Mouse (Mus musculus) liver, embryonic 14.5 days (tissue): Measurements from ENCODE around the gene Cdh13.

Experiments used
- CTCF ChIP-seq: IDR thresholded peaks from 2 replicates; pipeline ENCODE4 v1.5.1; 2016; ENCODE audit warnings: antibody characterized with exemption, low read depth, control low read depth
- EP300 ChIP-seq: IDR thresholded peaks from 2 replicates; pipeline ENCODE4 v1.6.1; 2016; ENCODE audit warnings: antibody characterized with exemption, low read depth

DNA sequence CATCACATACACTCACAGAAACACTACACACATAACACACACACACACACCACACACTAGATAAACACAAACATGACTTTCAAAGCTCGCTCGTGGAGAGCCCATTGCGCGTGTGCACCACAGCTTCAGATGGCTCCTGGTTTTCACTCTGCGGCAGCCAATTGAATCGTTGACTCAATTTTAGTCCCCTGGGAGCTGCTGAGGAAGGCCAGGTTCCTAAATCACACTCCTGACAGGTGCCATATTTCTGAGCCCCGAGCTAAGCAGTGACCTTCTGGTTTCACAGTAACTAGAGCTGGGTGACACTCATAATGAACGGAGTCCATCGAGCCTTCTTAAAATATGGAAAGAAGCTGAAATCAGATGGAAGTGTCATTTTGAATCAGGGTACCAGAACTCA lies 986.8 kb downstream of the Cdh13 start:
- TF ChIP-seq CTCF (no peak), EP300 (no peak)
